Mouse (Mus musculus): ENCODE measurements around the gene Snx29.

Snx29 gene

DNA sequence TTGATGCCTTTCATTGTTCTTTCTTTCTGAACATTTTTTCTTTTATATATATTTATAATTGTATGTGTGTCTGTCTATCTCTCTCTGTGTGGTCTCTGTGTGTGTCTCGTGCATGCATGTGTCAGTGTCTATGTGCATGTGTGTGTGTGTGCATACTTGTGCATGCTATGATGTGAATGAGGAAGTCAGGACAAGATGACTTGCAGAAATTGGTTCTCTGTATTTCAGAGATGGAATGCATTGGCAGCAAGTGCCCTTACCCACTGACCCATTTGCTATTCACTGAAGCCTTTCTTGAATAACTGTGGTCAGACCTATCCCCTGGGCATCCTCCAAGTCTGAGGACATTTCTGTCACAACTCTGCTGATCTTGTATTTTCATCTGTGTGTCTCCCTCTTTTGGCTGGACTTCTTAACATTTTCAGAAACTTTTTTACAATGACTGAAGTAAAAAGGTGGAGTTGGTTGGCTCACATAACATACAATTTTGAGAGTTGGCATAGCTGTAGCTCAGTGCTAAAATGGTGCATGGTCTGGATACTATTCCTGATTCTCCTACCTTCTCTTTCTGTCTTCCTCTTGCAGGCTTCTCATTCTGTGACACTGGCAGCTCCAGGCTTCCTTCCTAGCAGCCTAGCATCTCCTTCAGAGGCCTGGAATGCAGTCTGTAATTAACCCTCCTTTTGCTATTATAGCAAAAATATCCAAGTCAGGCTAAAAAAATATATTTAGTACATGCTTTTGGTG lies 278.8 kb downstream of the Snx29 start:
- no peak for DNase-seq

- peak; percentile 45 to 52 for DNase-seq
Observed at GRCm38 (mm10) chr16:11603667-11604422, 281.1 kb downstream of the Snx29 start.

DNA sequence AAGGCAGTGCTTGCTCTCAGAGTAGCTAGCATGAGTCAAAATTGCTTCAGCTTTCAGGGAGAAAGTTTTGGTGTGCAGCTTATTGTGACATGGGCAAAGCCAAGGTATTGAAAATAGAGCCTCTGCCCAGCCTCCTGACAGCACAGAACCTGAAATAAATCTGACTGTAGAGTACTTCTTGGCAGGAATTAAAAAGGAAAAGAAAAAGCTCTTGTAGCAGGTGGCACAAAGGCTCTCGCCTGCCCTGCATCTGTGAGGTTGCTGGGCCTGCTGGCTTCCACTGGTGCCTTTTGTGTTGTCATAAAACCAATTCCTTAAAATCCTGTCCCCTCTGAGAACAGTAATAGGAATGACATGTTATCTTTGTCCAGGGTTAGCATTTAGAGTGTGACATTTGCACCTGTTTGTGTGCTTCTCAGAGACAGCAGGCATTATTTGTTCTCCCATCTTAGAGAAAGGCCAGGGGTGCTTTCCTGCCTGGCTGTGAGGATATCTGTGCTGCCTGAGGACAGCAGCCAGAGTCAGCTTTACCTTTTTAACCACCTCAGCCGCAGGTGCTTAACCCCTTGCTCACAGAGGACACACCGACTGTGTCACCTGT lies 289.9 kb downstream of the Snx29 start:
- DNase-seq, result no peak

DNA sequence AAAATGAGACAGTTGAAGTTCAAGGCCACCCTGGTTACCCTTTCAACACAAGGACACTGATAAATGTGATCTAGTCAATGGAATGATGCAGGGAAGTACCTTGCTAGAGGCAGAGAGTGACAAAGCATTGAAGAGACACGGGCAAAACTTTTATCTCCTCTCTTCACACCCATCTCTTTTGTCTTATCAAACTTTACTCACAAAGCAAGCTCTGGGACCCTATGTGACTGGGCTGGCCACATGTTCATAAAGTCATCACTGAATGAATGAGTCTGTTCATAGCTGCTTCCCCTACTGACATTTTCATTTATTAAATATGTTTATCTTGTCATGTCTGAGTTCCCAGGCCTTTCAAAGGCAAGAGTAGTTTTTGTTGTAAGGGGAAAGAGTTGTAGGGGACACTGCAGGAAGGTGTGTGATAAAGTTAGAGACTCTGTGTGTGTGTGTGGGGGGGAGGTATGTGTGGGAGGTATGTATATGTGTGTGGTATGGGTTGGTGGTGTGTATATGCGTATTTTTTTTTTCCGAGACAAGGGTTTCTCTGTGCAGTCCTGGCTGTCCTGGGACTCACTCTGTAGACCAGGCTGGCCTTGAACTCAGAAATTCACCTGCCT lies 291.8 kb downstream of the Snx29 start:
- DNase-seq, result no peak

DNA sequence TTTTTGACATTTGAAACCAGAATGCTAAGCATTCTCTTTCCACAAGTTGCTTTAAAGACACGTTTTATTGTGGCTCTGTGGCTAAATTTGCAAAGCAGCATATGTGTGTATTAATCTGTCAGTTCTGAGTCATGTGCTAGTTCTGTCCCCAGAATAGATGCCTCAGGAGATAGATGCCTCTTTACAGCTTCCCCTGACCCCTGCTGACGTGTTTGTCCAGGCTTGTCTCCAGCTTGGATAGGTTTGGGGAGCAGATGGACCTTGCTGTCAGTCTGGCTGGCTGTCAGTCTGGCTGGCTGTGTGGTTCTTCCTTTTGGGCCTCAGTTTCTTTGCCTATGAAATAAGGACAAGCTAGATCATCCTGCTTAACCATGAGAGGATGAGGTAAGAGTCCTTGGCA lies 292.9 kb downstream of the Snx29 start:
- DNase-seq, result peak; percentile 27 to 47

GRCm38 (mm10) chr16:11619951-11620350 lies 297.2 kb downstream of the Snx29 start:
- DNase-seq, result no peak

GRCm38 (mm10) chr16:11621042-11621441 lies 298.3 kb downstream of the Snx29 start:
- DNase-seq, result no peak

DNA sequence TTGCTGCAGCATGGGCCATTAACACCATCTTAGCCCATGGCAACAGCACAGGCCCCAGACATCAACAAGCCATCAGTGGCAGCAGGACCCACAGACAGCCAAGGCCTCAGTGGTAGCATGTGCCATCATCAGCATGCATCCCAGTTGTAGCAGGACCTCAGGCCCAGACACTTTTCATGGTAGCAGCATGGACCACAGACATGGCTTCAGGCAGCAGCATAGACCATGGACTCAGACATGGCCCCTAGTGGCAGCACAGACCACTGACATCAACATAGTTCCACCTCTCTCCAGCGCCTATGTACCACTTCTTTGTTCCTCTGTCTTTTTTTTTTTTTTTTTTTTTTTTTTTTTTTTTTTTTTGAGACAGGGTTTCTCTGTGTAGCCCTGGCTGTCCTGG lies 299.0 kb downstream of the Snx29 start:
- DNase-seq, result no peak

DNA sequence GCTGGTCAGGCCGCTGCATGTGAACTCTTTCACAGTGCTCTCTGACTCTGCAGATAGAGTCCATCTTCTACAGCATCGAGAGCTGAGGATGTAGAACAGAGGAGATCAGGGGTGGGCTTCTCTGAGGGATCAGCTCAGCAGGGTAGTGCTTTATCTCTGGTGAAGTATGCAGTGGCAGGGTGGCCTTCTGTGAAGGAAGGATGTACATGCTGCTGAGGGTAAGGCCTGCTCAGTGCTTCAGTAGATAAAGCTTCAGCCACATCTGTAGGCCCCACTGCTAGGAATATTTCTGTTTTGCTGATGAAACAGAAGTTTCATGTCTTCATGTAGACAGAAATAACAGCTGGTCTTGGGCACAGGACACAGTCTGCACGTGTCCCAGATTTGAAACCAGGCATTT lies 300.3 kb downstream of the Snx29 start:
- DNase-seq, result no peak

GRCm38 (mm10) chr16:11624121-11624520 lies 301.4 kb downstream of the Snx29 start:
- DNase-seq, result no peak

- DNase-seq, result no peak
Observed at GRCm38 (mm10) chr16:11626004-11626481, 303.3 kb downstream of the Snx29 start.

GRCm38 (mm10) chr16:11626616-11627015 lies 303.9 kb downstream of the Snx29 start:
- DNase-seq, result no peak

DNA sequence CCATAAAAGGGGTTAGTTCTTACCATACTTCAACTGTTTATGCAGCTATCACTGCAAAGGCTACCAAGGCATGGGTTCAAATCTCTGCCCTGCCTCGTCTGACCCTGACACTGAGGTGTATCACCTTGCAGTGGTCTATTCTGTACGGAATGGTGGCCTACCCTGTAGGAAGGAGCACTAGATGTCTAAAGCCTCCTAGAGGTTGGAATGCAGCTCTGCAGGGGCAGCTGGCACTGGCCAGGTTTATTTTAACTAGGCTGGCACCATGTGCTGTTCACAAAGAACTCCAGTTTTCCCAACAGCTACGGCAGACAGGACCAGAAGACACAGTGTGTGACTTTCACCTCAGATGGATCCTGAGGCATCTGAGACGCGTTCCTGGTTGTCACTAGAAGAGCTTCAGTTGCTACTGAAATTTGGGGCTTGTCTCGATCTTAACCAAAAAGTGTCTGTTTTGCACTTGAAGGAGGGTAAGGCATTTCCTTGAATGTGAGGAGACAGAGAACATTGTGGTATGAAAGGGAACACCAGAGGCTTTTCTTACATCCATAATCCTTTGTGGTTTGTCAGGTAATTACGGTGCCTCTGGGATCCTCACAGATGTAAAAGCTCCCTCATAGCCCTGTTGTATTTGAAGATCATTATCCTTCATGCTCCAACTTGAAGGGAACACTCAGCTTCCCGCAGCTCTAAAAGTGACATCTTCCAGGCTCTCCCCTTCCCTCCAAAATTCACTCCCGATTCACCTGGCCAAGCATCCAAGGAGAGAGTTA lies 305.3 kb downstream of the Snx29 start:
- peak in 1 of 2 experiments; percentile 30 for DNase-seq

DNA sequence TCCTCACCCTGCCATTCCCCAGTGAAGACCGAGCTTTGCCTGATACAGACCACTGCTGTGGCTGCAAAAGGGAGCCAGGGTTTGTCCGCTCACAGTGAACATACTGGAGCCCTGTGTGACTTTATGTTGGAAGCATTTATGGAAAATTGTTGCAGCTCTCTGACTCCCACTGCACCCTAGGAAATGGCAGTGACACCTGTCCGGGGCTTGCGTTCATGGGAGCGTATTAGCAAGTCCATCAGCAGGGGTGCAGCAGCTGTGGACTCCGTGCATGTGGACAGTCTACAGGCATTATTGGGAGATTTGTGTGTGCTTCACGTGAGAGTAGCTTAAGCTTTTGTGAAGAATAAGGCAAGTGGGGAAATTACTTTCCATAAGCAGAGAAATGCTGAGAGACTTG lies 307.0 kb downstream of the Snx29 start:
- DNase-seq, result no peak

DNA sequence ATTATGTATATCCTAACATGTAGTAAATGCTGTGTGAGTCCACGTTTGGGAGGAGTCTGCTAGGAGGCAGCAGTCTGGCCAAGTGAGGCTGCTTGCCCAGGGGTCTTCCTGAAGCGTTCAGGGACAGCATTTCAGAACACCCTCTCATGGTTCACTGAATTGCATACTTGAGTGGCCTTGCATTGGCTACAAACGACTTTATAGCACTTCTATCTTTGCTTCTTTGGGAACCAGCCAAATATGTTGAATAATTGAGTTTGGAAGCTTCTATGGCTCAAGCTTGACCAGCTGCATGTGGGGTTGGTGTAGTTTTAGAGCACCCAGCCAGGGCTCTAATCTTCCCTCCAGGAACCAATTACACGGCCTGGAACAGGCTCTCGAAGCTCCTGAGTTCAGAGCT lies 307.8 kb downstream of the Snx29 start:
- no peak for DNase-seq

DNA sequence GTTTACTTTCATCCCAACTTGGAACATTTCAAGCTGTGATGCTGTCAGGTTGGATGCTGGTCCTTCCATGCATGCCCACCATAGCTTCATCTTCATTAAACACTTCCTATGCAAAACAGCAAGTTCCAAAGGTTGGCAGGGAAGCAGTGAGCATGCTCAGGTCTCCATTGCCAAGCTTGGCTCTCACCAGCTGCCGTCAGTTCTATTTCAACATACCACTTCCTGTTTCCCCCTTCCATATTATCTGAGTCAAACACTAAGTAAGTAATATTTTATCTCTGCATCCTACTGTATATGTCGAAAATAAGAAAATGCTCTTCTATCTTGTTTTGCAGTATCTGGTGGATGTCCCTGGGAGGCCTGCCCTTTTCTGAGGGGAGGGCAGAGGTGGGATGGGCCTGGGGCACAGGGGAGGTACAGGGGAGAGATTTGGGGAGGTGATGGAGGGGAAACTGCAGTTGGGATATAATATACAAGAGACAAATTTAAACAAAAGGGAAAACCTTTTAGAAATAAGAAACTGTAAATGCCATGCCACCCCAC lies 309.6 kb downstream of the Snx29 start:
- DNase-seq, result no peak

- DNase-seq, result no peak
Observed at GRCm38 (mm10) chr16:11636196-11636733, 313.6 kb downstream of the Snx29 start.

GRCm38 (mm10) chr16:11636902-11637301 lies 314.2 kb downstream of the Snx29 start:
- no peak for DNase-seq

GRCm38 (mm10) chr16:11637794-11638193 lies 315.1 kb downstream of the Snx29 start:
- no peak for DNase-seq

DNA sequence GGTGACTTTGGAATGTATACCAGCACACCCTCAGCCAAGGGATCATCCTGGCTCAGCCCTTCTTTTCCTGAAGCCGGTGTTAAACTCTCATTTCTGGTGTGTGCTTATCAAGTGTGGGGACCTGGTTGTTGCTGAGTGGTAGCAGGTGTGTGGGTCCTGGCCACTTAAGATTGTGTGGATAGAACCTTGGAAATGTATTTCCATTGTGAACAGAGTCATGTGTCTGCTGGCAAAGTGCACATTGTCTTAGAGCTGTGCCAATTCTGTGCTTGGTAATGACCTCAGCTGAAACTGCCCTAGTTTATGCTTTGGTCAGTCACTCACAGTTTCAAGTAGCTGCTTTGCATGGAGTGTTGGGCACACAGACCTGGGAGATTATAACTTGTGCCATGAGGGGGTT lies 316.0 kb downstream of the Snx29 start:
- DNase-seq, result peak; percentile 28 to 48

DNA sequence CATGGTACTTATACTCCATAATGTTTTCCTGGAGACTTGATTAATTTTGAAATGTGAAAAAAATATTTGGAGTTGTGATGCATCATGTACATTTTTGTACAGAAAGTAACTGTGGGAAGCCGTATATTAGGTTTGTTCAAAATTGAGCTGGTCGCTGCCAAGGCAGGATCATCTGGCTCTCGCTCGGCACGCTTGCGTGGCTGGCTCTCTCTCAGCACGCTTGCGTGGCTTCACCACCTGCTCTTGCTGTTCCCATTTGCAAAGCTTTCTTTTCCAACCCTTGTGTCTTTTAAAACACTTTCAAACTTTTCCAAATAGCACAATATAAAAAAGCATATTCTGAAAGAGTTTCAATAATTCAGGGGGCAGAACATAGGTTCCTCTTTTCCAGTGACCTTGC lies 317.2 kb downstream of the Snx29 start:
- DNase-seq, result peak; percentile 41 to 54

- no peak for DNase-seq
Observed at GRCm38 (mm10) chr16:11643603-11644002, 320.9 kb downstream of the Snx29 start.
